10 mouse cellular contexts compared by ENCODE assay signal in the genomic region with DNA sequence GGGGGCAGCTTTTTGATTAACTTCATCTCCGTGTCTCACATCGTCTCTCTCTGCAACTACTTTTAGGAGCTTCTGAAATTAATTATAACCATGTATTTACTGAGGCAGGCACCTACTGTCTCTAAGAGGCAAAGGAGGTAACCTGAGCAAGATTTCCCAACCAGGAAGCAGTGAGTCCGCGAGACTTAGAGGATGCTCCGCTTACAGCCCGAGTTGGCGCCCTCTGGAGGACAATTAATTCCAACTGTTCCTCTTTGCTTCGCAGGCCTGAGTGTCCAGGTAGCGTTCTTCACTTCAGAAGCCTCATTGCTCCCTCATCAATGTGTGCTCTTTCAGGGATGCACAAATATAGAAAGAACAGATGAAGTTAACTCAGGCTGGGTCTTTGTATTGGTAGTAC.
A peak's percentile ranks its signal among the peaks of the same experiment; 100 is the strongest.
DNase-seq lines count a peak whose midpoint lies in the region; ATAC-seq and TF ChIP-seq lines count a peak whose summit lies in the region.
"Had no signal": no experiment of that assay in that cellular context is flagged by ENCODE, and none has a peak within 500 bp of the region (broad histone marks: within the 10 kb centered on the region; RNA-seq: fewer than 3 reads in every experiment).

No protein-coding gene starts in this region.

- TF ChIP-seq POLR2A in brain, embryonic 14.5 days (IDR thresholded peaks at IDR 0.05; ENCODE audit: borderline replicate concordance, extremely low read depth, insufficient read depth, insufficient read length, poor library complexity, severe bottlenecking) = no peak

- WGBS in forebrain, embryonic 13.5 days = 14% methylated on average over 9 of the region's 9 CpGs
- WGBS in midbrain, postnatal 0 days = 18% methylated on average over 9 of the region's 9 CpGs

- ATAC-seq in forebrain, embryonic 13.5 days = 0 out of 2 replicates have a peak, but pooled peaks have one; percentile 21
- no peak for ATAC-seq in midbrain, postnatal 0 days (ENCODE audit: low FRiP score)

- DNase-seq in heart, adult 18-20 months = peak; percentile 64 to 84
- no peak for DNase-seq in heart, postnatal 25 days (ENCODE audit: low spot score)
- peak; percentile 82 for DNase-seq in brain, embryonic 14.5 days (ENCODE audit: low read depth)
- DNase-seq in kidney, adult 18-20 months = peak; percentile 59
- peak; percentile 66 for DNase-seq in left cerebral cortex, postnatal 4 days
- DNase-seq in midbrain, postnatal 0 days (ENCODE audit: low spot score) = peak; percentile 86
- DNase-seq in telencephalon, adult 2 months (ENCODE audit: low read depth, low spot score) = peak; percentile 38

- H3K4me3 ChIP-seq in forebrain, embryonic 13.5 days = no peak overlapping the region
- no peak overlapping the region for H3K4me3 ChIP-seq in midbrain, postnatal 0 days (ENCODE audit: low read depth, low read length)
- H3K4me3 ChIP-seq: lung, embryonic 15.5 days had no signal

- intact Hi-C loops in heart, postnatal 25 days (cut with DNase I) = loop anchor here (1.0 kb wide), 1 partner anchor 200 kb away; no protein-coding TSS in a partner anchor
- intact Hi-C loops in left cerebral cortex, postnatal 4 days (cut with DNase I) = loop anchor here (5.0 kb wide), 1 partner anchor 197 kb away; no protein-coding TSS in a partner anchor

- H3K4me1 ChIP-seq in forebrain, embryonic 13.5 days = no peaks in the 10 kb centered on the region
- H3K4me1 ChIP-seq in midbrain, postnatal 0 days (ENCODE audit: insufficient read depth, low read length) = no peaks in the 10 kb centered on the region

- H3K27me3 ChIP-seq in forebrain, embryonic 13.5 days = no peaks in the 10 kb centered on the region
- no peaks in the 10 kb centered on the region for H3K27me3 ChIP-seq in midbrain, postnatal 0 days (ENCODE audit: insufficient read depth, low read length)
- H3K27me3 ChIP-seq: lung, embryonic 15.5 days had no signal

- H3K36me3 ChIP-seq in forebrain, embryonic 13.5 days (ENCODE audit: poor library complexity, severe bottlenecking) = no peaks in the 10 kb centered on the region
- H3K36me3 ChIP-seq in midbrain, postnatal 0 days (ENCODE audit: insufficient read depth, low read length) = no peaks in the 10 kb centered on the region
- H3K36me3 ChIP-seq: G1E; lung, embryonic 15.5 days had no signal

- peak overlapping the region; percentile 16; the same call in 1 of the 2 replicates for H3K4me2 ChIP-seq in forebrain, embryonic 13.5 days
- H3K4me2 ChIP-seq in midbrain, postnatal 0 days (ENCODE audit: low read depth, low read length, poor library complexity, severe bottlenecking) = no peak overlapping the region
- H3K4me2 ChIP-seq: lung, embryonic 15.5 days had no signal

- H3K27ac ChIP-seq in forebrain, embryonic 13.5 days = no peak overlapping the region
- H3K27ac ChIP-seq in midbrain, postnatal 0 days (ENCODE audit: low read depth, low read length) = no peak overlapping the region
- H3K27ac ChIP-seq: lung, embryonic 15.5 days had no signal

- TF ChIP-seq CTCF in brain, embryonic 14.5 days (IDR thresholded peaks at IDR 0.05; ENCODE audit: borderline replicate concordance, extremely low read depth, insufficient read depth, insufficient read length) = peak; percentile 84
- peak; percentile 81 for TF ChIP-seq CTCF in midbrain, postnatal 0 days (IDR thresholded peaks at IDR 0.05)

- no peak overlapping the region for H3K9ac ChIP-seq in forebrain, embryonic 13.5 days
- H3K9ac ChIP-seq in midbrain, postnatal 0 days (replicated peaks; ENCODE audit: low read length, poor library complexity, severe bottlenecking) = no peak overlapping the region
- H3K9ac ChIP-seq: lung, embryonic 15.5 days had no signal

- no peaks in the 10 kb centered on the region for H3K9me3 ChIP-seq in forebrain, embryonic 13.5 days (replicated peaks)
- H3K9me3 ChIP-seq in midbrain, postnatal 0 days (ENCODE audit: low read length) = no peaks in the 10 kb centered on the region
- H3K9me3 ChIP-seq: lung, embryonic 15.5 days had no signal
